Mouse (Mus musculus): ENCODE data around the gene Slc30a5.

DNA sequence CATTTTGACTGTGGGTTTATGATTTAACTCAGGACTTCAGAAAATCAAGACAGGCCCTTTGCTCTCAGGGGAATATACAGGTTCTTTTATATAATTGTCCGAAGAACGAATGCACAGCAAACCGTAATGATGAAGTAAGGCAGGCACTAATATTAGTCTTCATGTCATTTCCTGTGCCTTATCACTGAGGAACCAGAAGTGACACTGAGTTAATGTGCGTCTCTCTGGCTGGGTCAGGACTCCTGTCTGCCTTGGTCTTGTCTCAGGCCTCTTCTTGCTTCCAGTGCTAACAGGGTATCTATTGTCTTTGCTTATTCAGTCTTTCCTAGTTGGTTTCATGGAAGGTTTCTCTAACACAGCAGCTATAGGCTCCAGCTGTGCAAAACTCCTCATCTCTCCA lies 41.9 kb upstream of the Slc30a5 start:
- no peak for TF ChIP-seq TCF12 (IDR thresholded peaks at IDR 0.05; ENCODE audit: insufficient read depth, poor library complexity, severe bottlenecking)
- no peak for TF ChIP-seq POLR2A (IDR thresholded peaks at IDR 0.05; ENCODE audit: insufficient read length, low read depth)
- no peak for TF ChIP-seq POLR2AphosphoS2 (IDR thresholded peaks at IDR 0.05; ENCODE audit: insufficient read length, low read depth)
- no peak for TF ChIP-seq E2F4 (IDR thresholded peaks at IDR 0.05; ENCODE audit: insufficient read depth)
- TF ChIP-seq MAX (IDR thresholded peaks at IDR 0.05; ENCODE audit: low read depth) = no peak
- TF ChIP-seq MYOG (IDR thresholded peaks at IDR 0.05; ENCODE audit: control insufficient read depth in 1 of 3, insufficient read depth in 1 of 3, insufficient read length in 2 of 3, low read depth in 2 of 3) = no peak

Measured in myocyte (in vitro differentiated cells).